Mouse (Mus musculus): ENCODE measurements at regions not wholly inside any gene's neighbourhood (a gene's known extent, or its start where the extent isn't known, plus 50 kb on each side); places are given as distances from the start of the nearest gene placed in this dataset.

GRCm38 (mm10) chr1:164631679-164632078, 164.8 kb upstream of the Dpt start:
- Histone ChIP-seq H3K27ac (ENCODE audit: insufficient read depth, low read depth, low read length) (no peak overlapping the region), H3K36me3 (ENCODE audit: control insufficient read depth, insufficient read depth, low read length) (no peaks in the 10 kb centered on the region), H3K27me3 (replicated peaks; ENCODE audit: control insufficient read depth, insufficient read depth, low read length) (no peaks in the 10 kb centered on the region), H3K4me1 (ENCODE audit: control insufficient read depth, insufficient read depth, low read length) (peaks cover 2% of the 10 kb centered on the region; the same call in 1 of the 2 replicates), H3K4me3 (ENCODE audit: insufficient read depth, low read depth, low read length) (no peak overlapping the region)
- no peak for TF ChIP-seq CTCF (conservative IDR thresholded peaks at IDR 0.05; ENCODE audit: insufficient read depth, insufficient read length, low read depth, low read length)
- no peak for TF ChIP-seq POLR2A (IDR thresholded peaks at IDR 0.05; ENCODE audit: low read depth, low read length)
- WGBS = 68% methylated on average over 6 of the region's 6 CpGs
- no peak for DNase-seq

- Histone ChIP-seq H3K27me3 (replicated peaks; ENCODE audit: control insufficient read depth, insufficient read depth, low read length) (no peaks in the 10 kb centered on the region), H3K4me3 (ENCODE audit: insufficient read depth, low read depth, low read length) (no peak overlapping the region), H3K4me1 (ENCODE audit: control insufficient read depth, insufficient read depth, low read length) (peaks cover 2% of the 10 kb centered on the region; the same call in 1 of the 2 replicates), H3K36me3 (ENCODE audit: control insufficient read depth, insufficient read depth, low read length) (no peaks in the 10 kb centered on the region), H3K27ac (ENCODE audit: insufficient read depth, low read depth, low read length) (peak overlapping the region; percentile 29; the same call in 1 of the 2 replicates)
- peak; percentile 58 for DNase-seq
- TF ChIP-seq POLR2A (IDR thresholded peaks at IDR 0.05; ENCODE audit: low read depth, low read length) (no peak), CTCF (conservative IDR thresholded peaks at IDR 0.05; ENCODE audit: insufficient read depth, insufficient read length, low read depth, low read length) (no peak)
- 40% methylated on average over 8 of the region's 8 CpGs for WGBS
These were observed 167.6 kb upstream of the Dpt start for GRCm38 (mm10) chr1:164628840-164629239.

- TF ChIP-seq CTCF (conservative IDR thresholded peaks at IDR 0.05; ENCODE audit: insufficient read depth, insufficient read length, low read depth, low read length) = no peak
- no peak for TF ChIP-seq POLR2A (IDR thresholded peaks at IDR 0.05; ENCODE audit: low read depth, low read length)
- Histone ChIP-seq H3K4me3 (ENCODE audit: insufficient read depth, low read depth, low read length) (no peak overlapping the region), H3K27ac (ENCODE audit: insufficient read depth, low read depth, low read length) (no peak overlapping the region), H3K27me3 (replicated peaks; ENCODE audit: control insufficient read depth, insufficient read depth, low read length) (no peaks in the 10 kb centered on the region), H3K4me1 (ENCODE audit: control insufficient read depth, insufficient read depth, low read length) (no peaks in the 10 kb centered on the region), H3K36me3 (ENCODE audit: control insufficient read depth, insufficient read depth, low read length) (no peaks in the 10 kb centered on the region)
- no peak for DNase-seq
- WGBS = 98% methylated on average over 4 of the region's 4 CpGs
These were observed 164.8 kb upstream of the Atp1b1 start for GRCm38 (mm10) chr1:164622946-164623345.

GRCm38 (mm10) chr1:164622417-164622816, 164.3 kb upstream of the Atp1b1 start:
- H3K27me3 ChIP-seq (replicated peaks; ENCODE audit: control insufficient read depth, insufficient read depth, low read length) = no peaks in the 10 kb centered on the region
- H3K4me1 ChIP-seq (ENCODE audit: control insufficient read depth, insufficient read depth, low read length) = no peaks in the 10 kb centered on the region
- no peak overlapping the region for H3K4me3 ChIP-seq (ENCODE audit: insufficient read depth, low read depth, low read length)
- no peak overlapping the region for H3K27ac ChIP-seq (ENCODE audit: insufficient read depth, low read depth, low read length)
- no peaks in the 10 kb centered on the region for H3K36me3 ChIP-seq (ENCODE audit: control insufficient read depth, insufficient read depth, low read length)
- TF ChIP-seq POLR2A (IDR thresholded peaks at IDR 0.05; ENCODE audit: low read depth, low read length) (no peak), CTCF (conservative IDR thresholded peaks at IDR 0.05; ENCODE audit: insufficient read depth, insufficient read length, low read depth, low read length) (no peak)
- 91% methylated on average over 3 of the region's 3 CpGs for WGBS
- no peak for DNase-seq

GRCm38 (mm10) chr1:164620129-164620528, 162.0 kb upstream of the Atp1b1 start:
- H3K36me3 ChIP-seq (ENCODE audit: control insufficient read depth, insufficient read depth, low read length) = no peaks in the 10 kb centered on the region
- no peak overlapping the region for H3K27ac ChIP-seq (ENCODE audit: insufficient read depth, low read depth, low read length)
- H3K27me3 ChIP-seq (replicated peaks; ENCODE audit: control insufficient read depth, insufficient read depth, low read length) = no peaks in the 10 kb centered on the region
- no peak for DNase-seq
- WGBS = 89% methylated on average over 1 of the region's 1 CpGs
- no peaks in the 10 kb centered on the region for H3K4me1 ChIP-seq (ENCODE audit: control insufficient read depth, insufficient read depth, low read length)
- H3K4me3 ChIP-seq (ENCODE audit: insufficient read depth, low read depth, low read length) = no peak overlapping the region
- TF ChIP-seq CTCF (conservative IDR thresholded peaks at IDR 0.05; ENCODE audit: insufficient read depth, insufficient read length, low read depth, low read length) (no peak), POLR2A (IDR thresholded peaks at IDR 0.05; ENCODE audit: low read depth, low read length) (no peak)

GRCm38 (mm10) chr1:164617871-164618270, 159.7 kb upstream of the Atp1b1 start:
- TF ChIP-seq CTCF (conservative IDR thresholded peaks at IDR 0.05; ENCODE audit: insufficient read depth, insufficient read length, low read depth, low read length) = no peak
- no peak for TF ChIP-seq POLR2A (IDR thresholded peaks at IDR 0.05; ENCODE audit: low read depth, low read length)
- Histone ChIP-seq H3K36me3 (ENCODE audit: control insufficient read depth, insufficient read depth, low read length) (no peaks in the 10 kb centered on the region), H3K27ac (ENCODE audit: insufficient read depth, low read depth, low read length) (no peak overlapping the region), H3K4me1 (ENCODE audit: control insufficient read depth, insufficient read depth, low read length) (no peaks in the 10 kb centered on the region), H3K4me3 (ENCODE audit: insufficient read depth, low read depth, low read length) (no peak overlapping the region), H3K27me3 (replicated peaks; ENCODE audit: control insufficient read depth, insufficient read depth, low read length) (no peaks in the 10 kb centered on the region)
- DNase-seq = no peak

- H3K36me3 ChIP-seq (ENCODE audit: control insufficient read depth, insufficient read depth, low read length) = no peaks in the 10 kb centered on the region
- H3K27ac ChIP-seq (ENCODE audit: insufficient read depth, low read depth, low read length) = no peak overlapping the region
- peaks cover 3% of the 10 kb centered on the region; the same call in 1 of the 2 replicates for H3K4me1 ChIP-seq (ENCODE audit: control insufficient read depth, insufficient read depth, low read length)
- no peak overlapping the region for H3K4me3 ChIP-seq (ENCODE audit: insufficient read depth, low read depth, low read length)
- TF ChIP-seq CTCF (conservative IDR thresholded peaks at IDR 0.05; ENCODE audit: insufficient read depth, insufficient read length, low read depth, low read length) (no peak), POLR2A (IDR thresholded peaks at IDR 0.05; ENCODE audit: low read depth, low read length) (no peak)
- DNase-seq = no peak
- H3K27me3 ChIP-seq (replicated peaks; ENCODE audit: control insufficient read depth, insufficient read depth, low read length) = no peaks in the 10 kb centered on the region
- 82% methylated on average over 5 of the region's 5 CpGs for whole genome bisulfite sequencing
These were observed 148.9 kb upstream of the Atp1b1 start for GRCm38 (mm10) chr1:164607061-164607460.
